Mouse (Mus musculus) limb, embryonic 15.5 days (tissue): ENCODE data around the gene Inca1. TPM values are rescaled to one million over a fixed set of nuclear protein-coding genes. Genes with fewer than 3 reads are reported as not detected.

ENCODE experiments used
- microRNA-seq: library from miRNA; unstranded; fragments of <30 nt; microRNA quantifications from one replicate; pipeline ENCODE4, GENCODE M21; 2016
- polyA plus RNA-seq: library from polyadenylated mRNA; unstranded; fragments of >200 nt; fragmentation: Nextera tagmentation; extraction: Ambion mirVana; gene quantifications from 2 replicates; pipeline ENCODE4 v1.2.1, GENCODE M21; 2015

Gene Inca1
- polyA plus RNA-seq, 1 experiment from 2014 or later: 0.91 TPM

Small RNAs within 50 kb of the gene (microRNA-seq; reads per million reads assigned to microRNA genes)
- not detected for gene Mir6925

Other genes starting within 250 kb of the Inca1 start
- gene Med11, start 248.2 kb downstream of the Inca1 start, polyA plus RNA-seq: 37.6 and 40.2 TPM in 2 replicates
- 0.51 and 0.76 TPM in 2 replicates for gene Zmynd15, start 240.7 kb downstream of the Inca1 start, polyA plus RNA-seq
- 5.3 and 6.8 TPM in 2 replicates for gene Cxcl16, start 240.2 kb downstream of the Inca1 start, polyA plus RNA-seq
- 0.37 and 0.45 TPM in 2 replicates for gene Tm4sf5, start 194.9 kb downstream of the Inca1 start, polyA plus RNA-seq
- gene Vmo1, start 185.5 kb downstream of the Inca1 start, polyA plus RNA-seq: 0.23 and 0.27 TPM in 2 replicates
- 0.26 and 0.65 TPM in 2 replicates for gene Gltpd2, start 181.0 kb downstream of the Inca1 start, polyA plus RNA-seq
- gene Psmb6, start 174.8 kb downstream of the Inca1 start, polyA plus RNA-seq: 660 and 698 TPM in 2 replicates
- not detected in 2 replicates for gene Gm40193, start 167.2 kb downstream of the Inca1 start, polyA plus RNA-seq
- 10.4 and 11.9 TPM in 2 replicates for gene Pld2, start 160.1 kb downstream of the Inca1 start, polyA plus RNA-seq
- gene Mink1, start 137.3 kb downstream of the Inca1 start, polyA plus RNA-seq: 14.1 TPM in 2 replicates
- gene 4930544D05Rik, start 84.3 kb downstream of the Inca1 start, polyA plus RNA-seq: not detected in 2 replicates
- gene Chrne, start 80.9 kb downstream of the Inca1 start, polyA plus RNA-seq: 0.41 TPM in 1 of 2 replicates, not detected in the other
- 0.26 and 0.29 TPM in 2 replicates for gene Gp1ba, start 61.0 kb downstream of the Inca1 start, polyA plus RNA-seq
- 124 TPM in 2 replicates for gene Rnf167, start 52.9 kb downstream of the Inca1 start, polyA plus RNA-seq
- 165 and 188 TPM in 2 replicates for gene Slc25a11, start 52.7 kb downstream of the Inca1 start, polyA plus RNA-seq
- 1,605 and 1,679 TPM in 2 replicates for gene Pfn1, start 45.5 kb downstream of the Inca1 start, polyA plus RNA-seq
- gene Eno3, start 43.0 kb downstream of the Inca1 start, polyA plus RNA-seq: 71.5 and 252 TPM in 2 replicates
- 149 and 172 TPM in 2 replicates for gene Spag7, start 30.7 kb downstream of the Inca1 start, polyA plus RNA-seq
- 12.9 and 14.8 TPM in 2 replicates for gene Camta2, start 12.1 kb downstream of the Inca1 start, polyA plus RNA-seq
- 4.3 and 5.3 TPM in 2 replicates for gene Kif1c, start 393 bp upstream of the Inca1 start, polyA plus RNA-seq
- 7.3 and 7.9 TPM in 2 replicates for gene Zfp3, start 64.1 kb upstream of the Inca1 start, polyA plus RNA-seq
- 0.27 TPM in 1 of 2 replicates, not detected in the other for gene Scimp, start 112.4 kb upstream of the Inca1 start, polyA plus RNA-seq
- 26.7 and 33.7 TPM in 2 replicates for gene Rabep1, start 144.6 kb upstream of the Inca1 start, polyA plus RNA-seq